Mouse (Mus musculus): ENCODE measurements at regions not wholly inside any gene's neighbourhood (a gene's known extent, or its start where the extent isn't known, plus 50 kb on each side); places are given as distances from the start of the nearest gene placed in this dataset.

GRCm38 (mm10) chr2:9791970-9792369 lies 89.1 kb upstream of the 4930412O13Rik start:
- DNase-seq (ENCODE audit: low spot score in 2 of 2) = no peak

GRCm38 (mm10) chr2:9792381-9792780 lies 88.7 kb upstream of the 4930412O13Rik start:
- DNase-seq (ENCODE audit: low spot score in 2 of 2) = no peak

DNA sequence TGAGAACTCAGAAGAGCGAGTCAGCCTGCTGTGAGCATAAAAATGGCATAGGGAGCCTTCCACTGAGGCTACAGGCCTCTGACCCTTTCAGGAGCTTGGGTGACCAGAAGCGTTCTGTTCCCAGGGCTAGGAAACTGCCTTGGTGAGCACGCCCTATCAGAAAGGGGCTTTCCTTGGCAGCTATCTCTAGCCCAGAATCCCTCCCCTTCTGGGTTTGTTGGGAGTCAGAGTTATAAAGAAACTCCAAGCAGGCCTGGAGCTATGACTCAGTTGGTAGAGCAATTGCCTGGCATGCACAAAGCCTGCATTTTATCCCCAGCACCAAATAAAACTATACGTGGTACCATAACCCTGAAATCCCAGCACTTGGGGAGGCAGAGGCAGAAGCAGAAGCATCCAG lies 85.7 kb upstream of the 4930412O13Rik start:
- no peak for DNase-seq (ENCODE audit: low spot score in 2 of 2)

DNA sequence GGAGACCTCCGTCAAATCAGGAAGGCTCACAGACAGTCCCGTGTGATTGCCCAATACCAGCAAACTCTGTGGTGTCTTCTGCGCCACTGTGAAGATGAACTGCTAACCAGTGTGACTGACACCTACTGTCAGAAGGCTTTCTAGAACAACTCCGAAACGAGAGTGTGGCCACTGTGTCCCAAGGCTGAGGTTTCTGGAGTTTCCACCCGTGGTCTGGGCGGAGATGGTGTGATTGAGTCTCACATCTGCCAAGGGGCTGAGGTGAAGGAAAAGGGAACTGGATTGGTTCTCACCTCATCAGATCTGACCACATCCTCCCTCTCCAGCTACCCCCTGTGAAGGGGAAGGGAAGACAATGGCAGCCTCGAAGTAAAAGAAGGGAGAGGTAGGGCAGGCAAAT lies 79.6 kb upstream of the 4930412O13Rik start:
- no peak for DNase-seq (ENCODE audit: low spot score in 2 of 2)

DNA sequence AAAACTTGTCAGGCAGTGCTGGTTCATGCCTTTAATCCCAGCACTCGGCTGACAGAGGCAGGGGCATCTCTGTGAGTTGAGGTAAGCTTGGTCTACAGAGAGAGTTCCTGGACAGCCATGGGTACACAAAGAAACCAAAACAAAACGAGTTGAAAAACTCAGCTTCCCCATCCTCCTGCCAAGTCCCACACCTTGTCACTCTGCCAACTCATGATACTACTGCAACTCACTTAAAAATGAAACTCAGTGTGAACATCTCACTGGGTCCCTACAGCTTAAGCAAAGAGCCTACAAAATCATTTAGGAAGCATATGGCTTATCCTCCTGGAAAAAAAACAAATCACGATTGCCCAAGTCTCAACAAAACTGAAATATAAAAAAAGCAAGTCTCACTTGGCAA lies 76.7 kb upstream of the 4930412O13Rik start:
- peak in 1 of 2 experiments; percentile 21 for DNase-seq (ENCODE audit: low spot score in 2 of 2)

GRCm38 (mm10) chr2:9805590-9805989 lies 75.5 kb upstream of the 4930412O13Rik start:
- DNase-seq (ENCODE audit: low spot score in 2 of 2) = no peak
